In genomic region chr19:44651605-44652004, GRCm38 (mm10) we compare ENCODE assay signal across 12 mouse cellular contexts.
DNase-seq lines count a peak whose midpoint lies in the region; ATAC-seq and TF ChIP-seq lines count a peak whose summit lies in the region.
"Had no signal": no experiment of that assay in that cellular context is flagged by ENCODE, and none has a peak within 500 bp of the region (broad histone marks: within the 10 kb centered on the region; RNA-seq: fewer than 3 reads in every experiment).

No protein-coding gene starts in this region.

- DNase-seq in embryo, embryonic 11 days: peak; percentile 34
- no peak for DNase-seq in embryo, embryonic 10 days (ENCODE audit: low spot score)
- DNase-seq in kidney, adult 9 months: peak; percentile 29
- no peak for DNase-seq in natural killer cell, adult 2 months (ENCODE audit: low spot score in 2 of 2)
- no peak for DNase-seq in lung, postnatal 0 days (ENCODE audit: low spot score)
- DNase-seq: adrenal gland, postnatal 14 days; lung, adult 18-20 months; thymus, postnatal 4 days had no signal

- H3K27ac ChIP-seq in intestine, postnatal 0 days (ENCODE audit: low read depth, low read length): no peak overlapping the region
- no peak overlapping the region for H3K27ac ChIP-seq in intestine, embryonic 16.5 days (ENCODE audit: low read length)
- no peak overlapping the region for H3K27ac ChIP-seq in ES-Bruce4 (ENCODE audit: insufficient read depth, low read length)
- H3K27ac ChIP-seq in lung, postnatal 0 days (ENCODE audit: low read length): no peak overlapping the region
- H3K27ac ChIP-seq: midbrain, embryonic 12.5 days had no signal

- H3K4me2 ChIP-seq in intestine, postnatal 0 days (replicated peaks; ENCODE audit: low read depth): no peak overlapping the region
- H3K4me2 ChIP-seq in intestine, embryonic 16.5 days (ENCODE audit: low read depth, low read length): no peak overlapping the region
- H3K4me2 ChIP-seq in lung, postnatal 0 days (replicated peaks; ENCODE audit: low read depth, low read length): no peak overlapping the region
- H3K4me2 ChIP-seq: midbrain, embryonic 12.5 days had no signal

- 6% methylated on average over 4 of the region's 4 CpGs for WGBS in intestine, postnatal 0 days
- WGBS in intestine, embryonic 16.5 days: 10% methylated on average over 4 of the region's 4 CpGs
- WGBS in lung, postnatal 0 days: 12% methylated on average over 4 of the region's 4 CpGs

- H3K27me3 ChIP-seq in intestine, postnatal 0 days (replicated peaks; ENCODE audit: control insufficient read depth, insufficient read depth, low read length): peaks cover 53% of the 10 kb centered on the region
- peaks cover 30% of the 10 kb centered on the region for H3K27me3 ChIP-seq in intestine, embryonic 16.5 days (replicated peaks; ENCODE audit: control insufficient read depth, insufficient read depth, low read length)
- no peaks in the 10 kb centered on the region for H3K27me3 ChIP-seq in ES-Bruce4 (ENCODE audit: control insufficient read depth, insufficient read depth, low read length, poor library complexity, severe bottlenecking)
- H3K27me3 ChIP-seq in lung, postnatal 0 days (replicated peaks; ENCODE audit: insufficient read depth, low read length): peaks cover 17% of the 10 kb centered on the region; the same call in 1 of the 2 replicates

- H3K9me3 ChIP-seq in intestine, postnatal 0 days (ENCODE audit: control insufficient read depth): no peaks in the 10 kb centered on the region
- no peaks in the 10 kb centered on the region for H3K9me3 ChIP-seq in intestine, embryonic 16.5 days (ENCODE audit: control insufficient read depth, low read length)
- no peaks in the 10 kb centered on the region for H3K9me3 ChIP-seq in ES-Bruce4 (replicated peaks; ENCODE audit: control insufficient read depth, insufficient read depth, low read length, poor library complexity, severe bottlenecking)
- H3K9me3 ChIP-seq in lung, postnatal 0 days (ENCODE audit: low read length): no peaks in the 10 kb centered on the region
- H3K9me3 ChIP-seq: midbrain, embryonic 12.5 days had no signal

- H3K4me3 ChIP-seq in intestine, postnatal 0 days (ENCODE audit: low read depth, low read length): no peak overlapping the region
- H3K4me3 ChIP-seq in intestine, embryonic 16.5 days (ENCODE audit: low read length): no peak overlapping the region
- no peak overlapping the region for H3K4me3 ChIP-seq in ES-Bruce4 (ENCODE audit: low read depth, low read length)
- H3K4me3 ChIP-seq in lung, postnatal 0 days (ENCODE audit: low read depth, low read length): no peak overlapping the region
- H3K4me3 ChIP-seq: midbrain, embryonic 12.5 days had no signal

- no peaks in the 10 kb centered on the region for H3K4me1 ChIP-seq in intestine, postnatal 0 days (replicated peaks; ENCODE audit: control insufficient read depth, insufficient read depth, low read length)
- H3K4me1 ChIP-seq in intestine, embryonic 16.5 days (ENCODE audit: control insufficient read depth, insufficient read depth, low read length): no peaks in the 10 kb centered on the region
- H3K4me1 ChIP-seq in ES-Bruce4 (ENCODE audit: control insufficient read depth, insufficient read depth, low read length): no peaks in the 10 kb centered on the region
- H3K4me1 ChIP-seq in lung, postnatal 0 days (ENCODE audit: insufficient read depth, low read depth, low read length): no peaks in the 10 kb centered on the region

- no peak for ATAC-seq in intestine, postnatal 0 days
- no peak for ATAC-seq in intestine, embryonic 16.5 days
- no peak for ATAC-seq in lung, postnatal 0 days

- TF ChIP-seq EP300 in ES-Bruce4 (IDR thresholded peaks at IDR 0.05; ENCODE audit: insufficient read depth, low read depth, low read length): no peak
- no peak for TF ChIP-seq EP300 in lung, postnatal 0 days (IDR thresholded peaks at IDR 0.05)

- no peak for TF ChIP-seq POLR2A in ES-Bruce4 (IDR thresholded peaks at IDR 0.05; ENCODE audit: insufficient read depth, low read length)

- peak; percentile 29; the same call in 1 of the 2 replicates for TF ChIP-seq CTCF in intestine, postnatal 0 days (IDR thresholded peaks at IDR 0.05; ENCODE audit: low read depth)
- TF ChIP-seq CTCF in ES-Bruce4 (IDR thresholded peaks at IDR 0.05; ENCODE audit: low read depth, low read length): peak; percentile 4
- TF ChIP-seq CTCF in lung, postnatal 0 days (IDR thresholded peaks at IDR 0.05): no peak; the same call in 1 of the 2 replicates

- H3K36me3 ChIP-seq in intestine, postnatal 0 days (ENCODE audit: control insufficient read depth, insufficient read depth): no peaks in the 10 kb centered on the region
- H3K36me3 ChIP-seq in intestine, embryonic 16.5 days (ENCODE audit: control insufficient read depth, insufficient read depth, low read length): no peaks in the 10 kb centered on the region
- no peaks in the 10 kb centered on the region for H3K36me3 ChIP-seq in ES-Bruce4 (ENCODE audit: control insufficient read depth, insufficient read depth, low read length, poor library complexity, severe bottlenecking)
- H3K36me3 ChIP-seq in lung, postnatal 0 days (ENCODE audit: insufficient read depth, low read length): no peaks in the 10 kb centered on the region
- H3K36me3 ChIP-seq: midbrain, embryonic 12.5 days had no signal

- no peak overlapping the region for H3K9ac ChIP-seq in intestine, postnatal 0 days (ENCODE audit: low read depth, low read length)
- H3K9ac ChIP-seq in intestine, embryonic 16.5 days (ENCODE audit: low read depth, low read length): no peak overlapping the region
- H3K9ac ChIP-seq in ES-Bruce4 (ENCODE audit: low read depth, poor library complexity, severe bottlenecking): no peak overlapping the region
- H3K9ac ChIP-seq in lung, postnatal 0 days (replicated peaks; ENCODE audit: low read depth): no peak overlapping the region
- H3K9ac ChIP-seq: midbrain, embryonic 12.5 days had no signal

Comparison
In these comparisons a context has a peak if more than half of its experiments do, and no peak if none do; other contexts are left out.
1. DNase-seq: peak in embryo, embryonic 11 days (single experiment) and kidney, adult 9 months (single experiment); none in embryo, embryonic 10 days (single experiment), natural killer cell, adult 2 months (0 of 2) and lung, postnatal 0 days (single experiment).